Mouse (Mus musculus): ENCODE measurements at regions not wholly inside any gene's neighbourhood (a gene's known extent, or its start where the extent isn't known, plus 50 kb on each side); places are given as distances from the start of the nearest gene placed in this dataset.
"Not testable (repeated sequence)": the region's sequence is repeated elsewhere in the genome, so short reads cannot be mapped to it uniquely, and the experiment has no call there.

DNA sequence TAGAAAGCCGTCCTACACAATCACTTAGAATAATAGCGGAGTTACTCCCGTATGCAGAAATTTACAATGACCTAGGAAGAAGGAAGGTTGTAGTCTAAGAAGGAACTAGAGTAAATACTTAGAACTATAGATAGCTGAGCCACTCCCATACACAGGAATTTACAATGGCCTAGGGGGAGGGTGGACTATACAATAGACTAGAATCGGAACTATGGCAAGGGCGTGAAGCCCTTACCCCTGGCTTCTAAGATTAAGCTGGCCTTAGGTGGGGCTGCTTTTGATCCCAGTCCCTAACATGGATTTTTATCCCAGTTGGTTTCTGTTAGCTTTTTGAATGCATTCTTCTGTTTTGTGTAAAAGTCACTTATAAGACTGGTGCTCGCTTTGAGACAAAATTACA, 352.6 kb upstream of the Ccdc54 start:
- TF ChIP-seq POLR2A, CTCF (IDR thresholded peaks at IDR 0.05; ENCODE audit: insufficient read depth, low read depth, low read length): not testable (repeated sequence)

All from olfactory bulb, adult 2 months (tissue).